Mouse (Mus musculus) lung, adult 2 months (tissue): Measurements from ENCODE around the gene Exosc9.

Experiments
- CTCF ChIP-seq: fragments of 200-500 bp; IDR thresholded peaks from 2 replicates; pipeline ENCODE4 v1.5.1; 2011; ENCODE audit warnings: mild to moderate bottlenecking, low read length, control low read depth; ENCODE audit not compliant: insufficient read depth
- POLR2A ChIP-seq: fragments of 200-500 bp; IDR thresholded peaks from 2 replicates; pipeline ENCODE4 v1.6.1; 2011; ENCODE audit warnings: low read depth, mild to moderate bottlenecking, control low read depth, low read length, borderline replicate concordance; ENCODE audit errors: extremely low read depth

GRCm38 (mm10) chr3:36571827-36572378 is 19.5 kb downstream of the Exosc9 start, which contains the start of gene Ccna2:
- TF ChIP-seq CTCF (peak; percentile 70), POLR2A (peak; percentile 51; the same call in 1 of the 2 replicates)
